Mouse (Mus musculus) lung, adult 2 months (tissue): Measurements from ENCODE around the gene Dsp. TPM values are rescaled to one million over a fixed set of nuclear protein-coding genes. Genes with fewer than 3 reads are reported as not detected.

ENCODE experiments used
- DNase-seq: peaks from one replicate; pipeline ENCODE4 v3.0.0; 2022
- H3K4me1 ChIP-seq: fragments of 200-500 bp; 2 replicates; pipeline ENCODE4 v1.6.1; 2011; ENCODE audit warnings: low read length; ENCODE audit not compliant: control insufficient read depth, insufficient read depth
- H3K4me3 ChIP-seq: fragments of 200-500 bp; replicated peaks from 2 replicates; pipeline ENCODE3; 2011; ENCODE audit warnings: low read depth, mild to moderate bottlenecking, control low read depth, low read length; ENCODE audit errors: extremely low read depth
- CTCF ChIP-seq: fragments of 200-500 bp; IDR thresholded peaks from 2 replicates; pipeline ENCODE4 v1.5.1; 2011; ENCODE audit warnings: mild to moderate bottlenecking, low read length, control low read depth; ENCODE audit not compliant: insufficient read depth
- POLR2A ChIP-seq: fragments of 200-500 bp; IDR thresholded peaks from 2 replicates; pipeline ENCODE4 v1.6.1; 2011; ENCODE audit warnings: low read depth, mild to moderate bottlenecking, control low read depth, low read length, borderline replicate concordance; ENCODE audit errors: extremely low read depth
- WGBS: fragments of 180-500 bp; shearing (Covaris S2); methylation state at CpG from one replicate; pipeline ENCODE4 v1.1.7; 2018; 5-methylcytosine and 5-hydroxymethylcytosine counted together
- polyA plus RNA-seq: library from polyadenylated mRNA; depleted of rRNA; stranded (reverse); fragments of >200 nt; gene quantifications from 2 replicates; pipeline ENCODE4 v1.2.3, GENCODE M21; 2012

Gene Dsp
- polyA plus RNA-seq, 1 experiment = 19.0 TPM

DNA sequence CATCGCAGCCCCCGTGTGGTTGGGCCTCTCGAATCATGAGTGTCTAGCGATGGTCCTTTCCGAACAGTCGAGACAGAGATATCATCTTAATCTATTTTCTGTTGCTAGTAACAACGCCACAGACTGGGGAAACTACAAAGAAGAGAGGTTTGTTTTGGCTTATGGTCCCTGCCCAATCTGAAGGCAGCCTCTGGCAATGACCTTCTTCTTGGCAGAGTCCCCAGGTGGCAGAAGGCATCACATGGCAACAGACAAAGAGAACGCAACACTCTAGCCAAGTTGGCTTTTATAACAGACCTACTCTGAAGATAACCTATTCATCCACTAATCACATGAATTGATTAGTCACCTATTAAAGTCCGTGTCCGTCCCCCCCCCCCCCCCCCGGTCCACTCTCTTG, 13.8 kb downstream of the Dsp start:
- Histone ChIP-seq H3K4me1 (no peaks in the 10 kb centered on the region), H3K4me3 (no peak overlapping the region)
- no peak for TF ChIP-seq CTCF
- TF ChIP-seq POLR2A = no peak
- DNase-seq = no peak
- 78% methylated on average over 11 of the region's 11 CpGs for WGBS

DNA sequence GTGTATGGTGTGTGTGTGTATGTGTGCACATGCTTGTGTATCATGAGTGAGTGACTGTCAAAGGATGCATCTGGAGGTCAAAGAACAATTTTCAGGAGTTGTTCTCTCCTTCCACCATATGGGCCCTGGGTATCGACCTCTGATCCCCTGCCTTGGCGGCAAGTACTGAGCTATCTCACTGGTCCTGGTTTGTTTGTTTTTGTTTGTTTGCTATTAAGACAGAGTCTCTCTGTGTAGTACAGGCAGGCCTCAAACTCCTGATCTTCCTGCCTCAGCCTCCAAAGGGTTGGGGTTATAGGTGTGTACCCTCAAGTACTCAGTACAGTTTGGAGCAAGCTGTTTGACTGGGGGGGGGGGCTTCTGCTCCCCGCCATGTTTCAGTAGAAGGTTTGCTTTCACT, 16.0 kb downstream of the Dsp start:
- 84% methylated on average over 3 of the region's 3 CpGs for WGBS
- TF ChIP-seq POLR2A (no peak), CTCF (no peak)
- Histone ChIP-seq H3K4me1 (peaks cover 4% of the 10 kb centered on the region; the same call in 1 of the 2 replicates), H3K4me3 (no peak overlapping the region)
- no peak for DNase-seq

DNA sequence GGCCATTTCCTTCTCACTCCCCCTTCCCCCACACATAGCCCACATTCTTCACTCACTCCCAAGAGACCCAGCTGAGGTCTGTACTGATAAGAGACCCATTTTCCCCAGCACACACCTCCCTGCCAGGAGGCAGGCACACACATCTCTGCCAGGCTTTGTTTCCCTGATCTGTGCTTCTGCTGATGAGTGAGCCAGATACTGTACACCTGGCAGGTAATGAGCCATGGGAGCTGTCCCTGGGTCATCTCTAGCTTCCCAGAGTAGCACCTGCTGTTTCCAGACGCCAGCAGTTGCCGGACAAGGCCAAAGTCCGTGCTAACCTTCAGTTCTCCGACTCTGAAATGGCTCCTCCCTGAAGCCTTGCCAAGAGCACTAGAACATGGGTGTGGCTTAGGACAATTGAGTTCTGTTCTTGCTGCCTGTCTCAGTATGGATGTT, 19.6 kb downstream of the Dsp start:
- H3K4me1 ChIP-seq = peaks cover 4% of the 10 kb centered on the region; the same call in 1 of the 2 replicates
- no peak for TF ChIP-seq POLR2A
- TF ChIP-seq CTCF = no peak
- no peak overlapping the region for H3K4me3 ChIP-seq
- DNase-seq = peak; percentile 31
- WGBS = 21% methylated on average over 4 of the region's 4 CpGs

DNA sequence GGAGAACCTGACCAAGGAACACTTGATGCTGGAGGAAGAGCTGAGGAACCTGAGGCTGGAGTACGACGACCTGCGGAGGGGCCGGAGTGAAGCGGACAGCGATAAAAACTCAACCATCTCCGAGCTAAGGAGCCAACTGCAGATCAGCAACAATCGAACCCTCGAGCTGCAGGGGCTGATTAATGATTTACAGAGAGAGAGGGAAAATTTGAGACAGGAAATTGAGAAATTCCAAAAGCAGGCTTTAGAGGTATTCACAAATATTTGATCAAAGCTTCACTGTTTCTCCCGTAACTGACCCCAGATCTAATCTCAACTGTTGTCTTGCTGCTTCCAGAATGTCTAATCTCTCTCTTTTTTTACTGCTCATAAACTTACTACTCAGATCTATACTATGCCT, 42.3 kb downstream of the Dsp start:
- 62% methylated on average over 10 of the region's 10 CpGs for WGBS

DNA sequence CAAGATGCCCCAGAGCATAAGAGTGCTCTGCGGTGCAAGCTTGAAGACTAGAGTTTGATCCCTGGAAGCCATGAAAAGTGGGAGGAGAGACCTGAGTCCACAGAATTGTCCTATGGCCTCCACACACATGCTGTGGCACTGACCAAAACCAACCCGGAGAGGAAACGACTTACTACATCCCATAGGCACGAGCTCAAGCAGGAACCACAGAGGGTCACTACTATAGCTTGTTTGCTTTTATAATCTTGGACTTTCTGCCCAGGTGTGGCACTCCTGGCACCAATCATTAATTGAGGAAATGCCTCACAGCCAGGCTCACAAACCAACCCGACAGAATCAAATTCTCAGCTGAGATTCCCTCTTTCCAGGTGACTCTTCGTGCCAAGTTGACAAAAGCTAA, 50.3 kb downstream of the Dsp start:
- Histone ChIP-seq H3K4me1 (no peaks in the 10 kb centered on the region; the same call in 1 of the 2 replicates), H3K4me3 (no peak overlapping the region)
- WGBS = 60% methylated on average over 6 of the region's 6 CpGs
- no peak for DNase-seq
- TF ChIP-seq POLR2A (no peak), CTCF (no peak)

More for the DNA sequence above, 42.3 kb downstream of the Dsp start:
- Histone ChIP-seq H3K4me1 (no peaks in the 10 kb centered on the region), H3K4me3 (no peak overlapping the region)
- TF ChIP-seq CTCF = no peak
- TF ChIP-seq POLR2A = no peak
- DNase-seq = no peak

DNA sequence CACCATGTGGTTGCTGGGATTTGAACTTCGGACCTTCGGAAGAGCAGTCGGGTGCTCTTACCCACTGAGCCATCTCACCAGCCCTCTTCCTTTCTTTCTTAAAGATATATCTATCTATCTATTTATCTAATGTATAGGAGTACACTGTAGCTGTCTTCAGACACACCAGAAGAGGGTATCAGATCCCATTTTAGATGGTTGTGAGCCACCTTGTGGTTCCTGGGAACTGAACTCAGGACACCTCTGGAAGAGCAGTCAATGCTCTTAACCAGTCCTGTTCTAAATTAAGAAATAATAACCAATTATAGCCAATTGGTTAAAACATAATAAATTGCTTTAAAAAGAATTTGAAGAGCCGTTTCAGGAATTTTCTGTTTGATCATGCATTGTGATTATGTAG, 53.1 kb downstream of the Dsp start:
- DNase-seq = no peak
- Histone ChIP-seq H3K4me1 (no peaks in the 10 kb centered on the region; the same call in none of the 2 replicates), H3K4me3 (no peak overlapping the region)
- WGBS = 58% methylated on average over 4 of the region's 4 CpGs
- no peak for TF ChIP-seq CTCF
- TF ChIP-seq POLR2A = no peak

DNA sequence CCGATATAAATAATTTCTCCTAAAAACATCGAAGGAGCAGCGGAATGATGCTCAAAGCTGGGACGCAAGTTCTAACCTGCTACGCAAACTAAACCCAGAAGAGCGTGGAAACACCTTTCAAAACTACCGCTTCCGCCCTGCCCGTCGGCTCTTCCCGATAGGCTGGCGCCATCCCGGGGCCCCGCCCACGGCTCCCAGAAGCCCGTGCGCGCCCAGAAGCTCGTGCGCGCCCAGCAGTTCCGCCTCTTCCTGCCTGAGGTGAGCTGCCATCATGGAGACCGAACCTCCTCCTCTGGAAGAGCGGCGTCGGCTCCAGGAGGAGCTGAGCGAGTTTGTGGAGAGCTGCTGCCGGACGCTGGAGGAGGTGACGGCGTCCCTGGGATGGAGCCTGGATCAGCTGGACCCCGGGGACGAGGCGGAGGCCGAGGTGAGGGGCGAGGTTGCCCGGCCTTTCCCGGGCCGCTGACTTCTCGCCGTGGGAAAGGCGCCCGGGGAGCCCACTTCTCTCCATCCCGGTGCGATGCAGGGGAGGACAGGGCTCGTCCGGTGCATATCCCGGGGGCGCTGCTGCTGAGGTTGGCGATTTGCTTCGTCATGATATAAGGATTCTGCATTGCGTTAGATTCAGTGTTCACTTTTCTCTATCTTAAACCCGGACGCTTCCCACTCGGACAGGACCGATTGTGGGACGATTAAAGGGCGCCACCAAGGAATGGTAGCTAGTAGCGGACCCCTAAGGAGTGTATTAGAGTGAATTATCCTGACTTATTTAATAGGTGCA, 53.8 kb downstream of the Dsp start, which contains the start of gene Snrnp48:
Gene Snrnp48, plus strand, starts transcription at position 237 of the 781 bp plus-strand sequence.
- WGBS = under 1% methylated on average over 59 of the region's 59 CpGs
- DNase-seq = peak; percentile 83
- TF ChIP-seq CTCF (no peak), POLR2A (peak; percentile 87; the same call in 1 of the 2 replicates)
- Histone ChIP-seq H3K4me3 (peak within 1 kb of the TSS; percentile 98), H3K4me1 (no peaks in the 10 kb centered on the region; the same call in none of the 2 replicates)

DNA sequence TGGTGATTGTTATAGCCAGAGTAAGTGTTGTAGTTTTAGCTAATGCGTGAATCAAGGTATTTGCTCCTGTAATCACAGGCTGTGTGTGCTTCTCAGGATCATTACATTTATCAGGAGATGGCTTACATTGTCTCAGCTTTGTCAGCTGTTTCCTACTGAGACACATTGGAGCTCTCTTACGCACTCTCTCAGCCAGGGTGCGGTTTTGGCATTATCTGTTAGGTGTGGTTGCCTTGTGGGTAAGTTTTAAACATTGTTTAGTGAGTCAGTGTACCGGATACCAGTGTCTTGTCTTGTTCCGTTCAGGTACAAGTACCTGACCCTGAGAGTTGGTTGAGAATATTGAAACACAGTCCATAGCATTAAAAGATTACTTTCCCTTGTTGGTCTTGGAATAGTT, 60.0 kb downstream of the Dsp start:
- H3K4me3 ChIP-seq = no peak overlapping the region
- no peak for TF ChIP-seq POLR2A
- TF ChIP-seq CTCF = no peak
- 71% methylated on average over 5 of the region's 5 CpGs for WGBS

DNA sequence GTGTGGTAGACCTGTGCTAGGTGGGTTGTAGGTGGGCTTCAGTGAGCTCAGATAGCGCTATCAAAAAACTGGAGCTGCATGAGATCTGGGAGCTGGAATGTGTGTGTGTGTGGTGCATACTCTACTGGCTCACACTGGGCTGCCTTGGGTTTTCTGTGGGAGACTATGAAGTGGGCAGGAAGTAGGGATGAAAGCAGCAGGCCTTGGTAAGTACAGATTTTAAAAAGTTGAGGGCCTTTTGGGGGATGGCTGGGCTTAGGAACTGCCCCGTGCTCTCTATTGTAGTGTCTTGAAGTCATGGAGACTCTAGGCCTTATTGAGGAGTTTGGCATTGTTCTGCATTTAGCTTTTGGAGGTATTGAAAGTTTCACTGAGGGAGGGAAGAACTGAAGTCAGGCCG, 67.6 kb downstream of the Dsp start:
- Histone ChIP-seq H3K4me1 (no peaks in the 10 kb centered on the region), H3K4me3 (no peak overlapping the region)
- TF ChIP-seq POLR2A = no peak
- no peak for TF ChIP-seq CTCF
- no peak for DNase-seq
- WGBS = 92% methylated on average over 3 of the region's 3 CpGs

More for the DNA sequence above, 60.0 kb downstream of the Dsp start:
- no peak for DNase-seq
- no peaks in the 10 kb centered on the region; the same call in 1 of the 2 replicates for H3K4me1 ChIP-seq

DNA sequence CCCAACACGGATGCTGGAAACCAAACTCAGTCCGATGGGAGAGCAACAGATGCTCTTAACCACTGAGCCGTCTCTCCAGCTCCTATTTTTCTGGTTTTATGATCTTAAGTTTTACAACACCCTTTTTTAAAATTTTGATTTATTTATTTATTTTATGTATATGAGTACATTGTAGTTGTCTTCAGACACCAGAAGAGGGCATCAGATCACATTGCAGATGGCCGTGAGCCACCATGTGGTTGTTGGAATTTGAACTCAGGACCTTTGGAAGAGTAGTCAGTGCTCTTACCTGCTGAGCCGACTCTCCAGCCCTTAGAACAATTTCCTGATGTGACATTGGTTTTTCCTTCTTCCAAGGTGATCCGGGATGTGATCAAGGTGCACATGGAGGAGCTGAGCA, 69.2 kb downstream of the Dsp start:
- no peak for DNase-seq
- H3K4me1 ChIP-seq = no peaks in the 10 kb centered on the region
- TF ChIP-seq POLR2A (no peak), CTCF (no peak)
- 95% methylated on average over 6 of the region's 6 CpGs for whole genome bisulfite sequencing
- H3K4me3 ChIP-seq = no peak overlapping the region
